25 mouse cellular contexts compared by ENCODE assay signal in the genomic region with DNA sequence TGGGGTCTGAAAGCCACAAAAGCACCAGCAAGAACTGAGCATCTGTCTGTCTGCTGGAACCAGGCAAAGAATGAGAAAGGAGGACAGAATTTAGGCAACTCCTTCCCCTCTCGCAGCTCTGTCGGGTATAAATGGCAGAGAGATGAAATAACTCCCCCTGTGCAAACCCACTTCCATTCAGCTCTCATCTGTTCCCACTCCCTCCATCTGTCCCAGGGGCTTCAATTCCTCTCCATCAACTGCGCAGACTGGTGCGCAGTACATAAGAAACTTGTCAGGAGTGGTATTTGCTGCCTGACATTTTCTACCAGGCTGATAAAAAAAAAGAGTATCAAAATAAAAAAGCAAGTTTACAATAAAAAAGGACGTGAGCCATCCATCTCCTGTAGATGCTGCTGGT.
"Had no signal": no experiment of that assay in that cellular context is flagged by ENCODE, and none has a peak within 500 bp of the region (broad histone marks: within the 10 kb centered on the region; RNA-seq: fewer than 3 reads in every experiment).

No protein-coding gene starts in this region.

- ATAC-seq: intestine, embryonic 15.5 days; liver, postnatal 0 days; lung, postnatal 0 days; midbrain, embryonic 15.5 days had no signal

- H3K4me3 ChIP-seq: intestine, embryonic 15.5 days; kidney, embryonic 15.5 days; left cerebral cortex, adult 2 months; limb, embryonic 12.5 days; limb, embryonic 15.5 days; midbrain, embryonic 12.5 days; midbrain, embryonic 15.5 days; neural tube, embryonic 12.5 days; neural tube, embryonic 15.5 days had no signal

- H3K9ac ChIP-seq: intestine, embryonic 15.5 days; kidney, embryonic 15.5 days; limb, embryonic 12.5 days; limb, embryonic 15.5 days; liver, embryonic 14.5 days; liver, postnatal 0 days; lung, embryonic 14.5 days; midbrain, embryonic 12.5 days; midbrain, embryonic 15.5 days; neural tube, embryonic 12.5 days; neural tube, embryonic 15.5 days had no signal

- DNase-seq: kidney, adult 11 months; kidney, adult 8-10 months; kidney, postnatal 10 days; kidney, postnatal 36 days; left cerebral cortex, postnatal 4 days; liver, postnatal 0 days; lung, embryonic 14.5 days; right cerebral cortex, adult 18-20 months; right cerebral cortex, postnatal 14 days; right cerebral cortex, postnatal 4 days; thymus, postnatal 25 days had no signal

- H3K27me3 ChIP-seq: intestine, embryonic 15.5 days; kidney, embryonic 15.5 days; limb, embryonic 12.5 days; limb, embryonic 15.5 days; midbrain, embryonic 12.5 days; midbrain, embryonic 15.5 days; neural tube, embryonic 12.5 days; neural tube, embryonic 15.5 days had no signal

- H3K4me1 ChIP-seq: intestine, embryonic 15.5 days; kidney, embryonic 15.5 days; limb, embryonic 12.5 days; limb, embryonic 15.5 days; midbrain, embryonic 12.5 days; midbrain, embryonic 15.5 days; neural tube, embryonic 12.5 days; neural tube, embryonic 15.5 days had no signal

- H3K4me2 ChIP-seq: intestine, embryonic 15.5 days; kidney, embryonic 15.5 days; limb, embryonic 12.5 days; limb, embryonic 15.5 days; liver, embryonic 11.5 days; lung, embryonic 14.5 days; midbrain, embryonic 12.5 days; midbrain, embryonic 15.5 days; neural tube, embryonic 12.5 days; neural tube, embryonic 15.5 days had no signal

- H3K9me3 ChIP-seq: intestine, embryonic 15.5 days; kidney, embryonic 15.5 days; limb, embryonic 12.5 days; limb, embryonic 15.5 days; midbrain, embryonic 12.5 days; midbrain, embryonic 15.5 days; neural tube, embryonic 12.5 days; neural tube, embryonic 15.5 days had no signal

- H3K36me3 ChIP-seq: intestine, embryonic 15.5 days; kidney, embryonic 15.5 days; limb, embryonic 12.5 days; limb, embryonic 15.5 days; midbrain, embryonic 12.5 days; midbrain, embryonic 15.5 days; neural tube, embryonic 12.5 days; neural tube, embryonic 15.5 days had no signal

- H3K27ac ChIP-seq: intestine, embryonic 15.5 days; kidney, embryonic 15.5 days; left cerebral cortex, adult 2 months; limb, embryonic 12.5 days; limb, embryonic 15.5 days; liver, embryonic 14.5 days; macrophage; midbrain, embryonic 12.5 days; midbrain, embryonic 15.5 days; neural tube, embryonic 12.5 days; neural tube, embryonic 15.5 days; stomach, postnatal 0 days had no signal
